Mouse (Mus musculus) intestine, embryonic 14.5 days (tissue): ENCODE measurements at regions not wholly inside any gene's neighbourhood (a gene's known extent, or its start where the extent isn't known, plus 50 kb on each side); places are given as distances from the start of the nearest gene placed in this dataset.

Experiments used
- ATAC-seq: fragments of 200-750 bp; cut with Nextera tagmentation; replicated peaks from 2 replicates; pipeline ENCODE4 v1.8.0; 2017; ENCODE audit warnings: low read depth, moderate number of reproducible peaks, moderate TSS enrichment, moderate library complexity; ENCODE audit not compliant: low FRiP score, low TSS enrichment
- DNase-seq: peaks from one replicate; pipeline ENCODE4 v3.0.0-alpha.2; 2018; ENCODE audit warnings: low spot score
- H3K27ac ChIP-seq: fragments of 300-500 bp; sonication (generic); 2 replicates; pipeline ENCODE4 v1.5.1; 2014; ENCODE audit warnings: low read depth, mild to moderate bottlenecking, control low read depth
- H3K27me3 ChIP-seq: fragments of 300-500 bp; sonication (generic); replicated peaks from 2 replicates; pipeline ENCODE4 v1.6.1; 2014; ENCODE audit warnings: low read length, control low read depth; ENCODE audit not compliant: control insufficient read depth, insufficient read depth
- H3K36me3 ChIP-seq: fragments of 300-500 bp; sonication (generic); 2 replicates; pipeline ENCODE4 v1.6.1; 2014; ENCODE audit warnings: low read length, control low read depth; ENCODE audit not compliant: control insufficient read depth, insufficient read depth
- H3K4me1 ChIP-seq: fragments of 300-500 bp; sonication (generic); replicated peaks from 2 replicates; pipeline ENCODE4 v1.6.1; 2014; ENCODE audit warnings: low read length, control low read depth, mixed read lengths; ENCODE audit not compliant: control insufficient read depth, insufficient read depth
- H3K4me2 ChIP-seq: fragments of 300-500 bp; sonication (generic); 2 replicates; pipeline ENCODE4 v1.6.1; 2014; ENCODE audit warnings: low read length
- H3K4me3 ChIP-seq: fragments of 300-500 bp; sonication (generic); 2 replicates; pipeline ENCODE4 v1.5.1; 2014; ENCODE audit warnings: low read depth, low read length, control low read depth, mixed read lengths
- H3K9ac ChIP-seq: fragments of 300-500 bp; sonication (generic); 2 replicates; pipeline ENCODE4 v1.6.1; 2014; ENCODE audit warnings: mild to moderate bottlenecking, low read length
- H3K9me3 ChIP-seq: fragments of 300-500 bp; sonication (generic); 2 replicates; pipeline ENCODE4 v1.6.1; 2016; ENCODE audit warnings: low read length, control low read depth; ENCODE audit not compliant: control insufficient read depth
- WGBS: fragments of 180-500 bp; shearing (Covaris S2); extraction: QIAGEN DNeasy Blood & Tissue Kit; methylation state at CpG from one replicate; pipeline ENCODE4 v1.1.7; 2014; 5-methylcytosine and 5-hydroxymethylcytosine counted together

DNA sequence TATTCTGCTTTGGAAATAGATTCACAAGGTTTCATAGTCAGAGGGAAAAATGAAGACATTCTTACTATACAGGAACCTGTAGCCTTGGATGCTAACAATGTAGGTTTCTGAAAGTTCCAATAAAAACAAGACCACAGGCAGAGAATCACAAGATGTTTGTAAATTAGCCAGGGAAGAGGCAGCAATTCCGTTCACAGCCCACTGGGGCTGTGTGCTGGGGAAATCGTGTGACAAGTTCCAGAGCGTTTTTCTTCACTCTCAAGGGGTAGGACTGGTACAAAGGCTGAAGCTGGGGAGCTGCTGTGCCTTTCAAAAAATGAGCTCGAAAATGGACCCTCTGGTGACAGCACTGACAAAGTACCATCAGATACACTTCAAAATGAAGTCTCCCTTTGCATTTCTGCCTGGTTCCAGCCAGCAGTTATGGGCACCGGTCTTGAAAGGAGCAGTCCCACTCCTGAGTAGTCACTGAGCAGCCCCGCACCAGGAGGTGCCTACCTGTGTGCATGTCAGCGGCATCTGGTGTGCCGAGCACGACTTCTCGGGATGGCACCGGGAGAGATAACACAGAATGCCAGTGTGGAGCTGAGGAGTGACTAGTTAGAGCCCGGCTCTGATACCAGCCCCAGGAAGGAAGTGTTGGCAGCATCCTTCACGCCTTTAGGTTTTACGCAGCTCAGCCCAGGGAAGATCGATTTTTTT is 77.0 kb upstream of the Mpp6 start:
- ATAC-seq (no peak), DNase-seq (no peak)
- Histone ChIP-seq H3K4me2 (no peak overlapping the region), H3K9ac (no peak overlapping the region), H3K36me3 (no peaks in the 10 kb centered on the region), H3K9me3 (no peaks in the 10 kb centered on the region), H3K27me3 (no peaks in the 10 kb centered on the region), H3K27ac (no peak overlapping the region), H3K4me3 (no peak overlapping the region), H3K4me1 (no peaks in the 10 kb centered on the region)
- WGBS = 54% methylated on average over 15 of the region's 15 CpGs

DNA sequence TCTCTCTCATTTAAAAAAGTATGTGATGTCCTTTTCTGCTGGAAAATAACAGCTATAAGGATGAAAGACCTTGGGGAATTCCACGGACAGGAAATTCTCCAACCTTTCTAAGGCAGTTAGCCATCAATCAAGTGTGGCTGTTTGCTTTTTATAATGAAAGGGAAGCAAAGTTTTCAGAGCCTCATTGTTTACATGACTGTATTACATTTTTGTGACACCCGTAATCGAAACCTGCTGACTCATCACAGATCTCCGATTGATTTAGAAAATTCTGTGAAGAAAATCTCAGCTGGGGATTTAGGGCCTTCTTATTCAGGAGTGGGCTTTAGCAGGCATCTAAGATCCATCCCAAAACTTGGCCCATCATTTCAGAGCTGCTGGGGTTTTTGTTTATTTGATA is 72.4 kb upstream of the Mpp6 start:
- no peak overlapping the region for H3K9ac ChIP-seq
- H3K4me2 ChIP-seq = peak overlapping the region; percentile 8; the same call in 1 of the 2 replicates
- no peak overlapping the region for H3K4me3 ChIP-seq
- no peaks in the 10 kb centered on the region for H3K4me1 ChIP-seq
- no peaks in the 10 kb centered on the region for H3K9me3 ChIP-seq
- H3K27ac ChIP-seq = no peak overlapping the region
- DNase-seq = no peak
- H3K36me3 ChIP-seq = no peaks in the 10 kb centered on the region
- 35% methylated on average over 4 of the region's 4 CpGs for WGBS
- no peak for ATAC-seq
- H3K27me3 ChIP-seq = no peaks in the 10 kb centered on the region

DNA sequence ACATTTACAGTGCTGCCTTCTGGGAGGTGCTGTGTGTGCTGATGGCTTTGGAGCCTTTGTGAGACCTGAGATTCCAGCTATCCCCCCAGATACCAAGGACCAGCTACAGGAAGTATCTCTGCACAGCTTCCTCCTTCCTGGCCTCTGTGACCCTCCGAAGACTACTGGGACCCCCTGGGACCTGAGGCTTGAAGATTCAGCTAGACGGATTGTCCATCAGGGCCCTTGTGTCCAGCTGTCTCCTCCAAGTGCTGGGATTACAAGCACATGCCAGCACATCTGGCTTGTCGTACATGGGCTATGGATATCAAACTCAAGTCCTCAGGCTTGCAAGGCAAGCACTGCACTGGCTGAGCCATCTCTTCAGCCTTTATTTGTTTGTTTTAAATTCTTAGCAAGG is 71.7 kb upstream of the Mpp6 start:
- DNase-seq (no peak), ATAC-seq (no peak)
- H3K9ac ChIP-seq = no peak overlapping the region
- no peaks in the 10 kb centered on the region for H3K9me3 ChIP-seq
- no peak overlapping the region for H3K27ac ChIP-seq
- H3K36me3 ChIP-seq = no peaks in the 10 kb centered on the region
- no peak overlapping the region for H3K4me2 ChIP-seq
- H3K4me1 ChIP-seq = no peaks in the 10 kb centered on the region
- no peaks in the 10 kb centered on the region for H3K27me3 ChIP-seq
- 55% methylated on average over 3 of the region's 3 CpGs for whole genome bisulfite sequencing
- no peak overlapping the region for H3K4me3 ChIP-seq

DNA sequence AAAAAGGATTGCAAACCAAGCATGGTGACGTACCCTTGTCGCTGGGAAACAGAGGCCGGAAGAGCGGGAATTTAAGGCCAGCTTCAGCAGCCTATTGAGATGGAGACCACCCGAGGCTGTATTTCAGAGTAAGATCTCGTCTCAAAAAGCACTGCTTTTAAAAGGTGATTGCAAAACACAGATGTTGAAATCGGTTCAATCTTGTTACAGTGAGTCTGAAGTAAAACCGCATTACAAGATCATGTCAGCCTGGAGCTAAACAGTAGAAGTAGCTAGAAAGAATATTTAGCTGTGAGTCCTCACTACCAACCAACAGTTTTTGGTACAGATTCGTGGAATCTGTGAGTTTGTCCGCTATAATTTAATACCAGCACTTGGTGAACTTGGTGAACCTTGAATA is 69.0 kb upstream of the Mpp6 start:
- Histone ChIP-seq H3K9ac (no peak overlapping the region), H3K36me3 (no peaks in the 10 kb centered on the region), H3K9me3 (no peaks in the 10 kb centered on the region), H3K4me1 (no peaks in the 10 kb centered on the region), H3K27ac (no peak overlapping the region), H3K4me2 (no peak overlapping the region), H3K27me3 (no peaks in the 10 kb centered on the region), H3K4me3 (no peak overlapping the region)
- DNase-seq (no peak), ATAC-seq (no peak)
- 85% methylated on average over 10 of the region's 10 CpGs for WGBS

DNA sequence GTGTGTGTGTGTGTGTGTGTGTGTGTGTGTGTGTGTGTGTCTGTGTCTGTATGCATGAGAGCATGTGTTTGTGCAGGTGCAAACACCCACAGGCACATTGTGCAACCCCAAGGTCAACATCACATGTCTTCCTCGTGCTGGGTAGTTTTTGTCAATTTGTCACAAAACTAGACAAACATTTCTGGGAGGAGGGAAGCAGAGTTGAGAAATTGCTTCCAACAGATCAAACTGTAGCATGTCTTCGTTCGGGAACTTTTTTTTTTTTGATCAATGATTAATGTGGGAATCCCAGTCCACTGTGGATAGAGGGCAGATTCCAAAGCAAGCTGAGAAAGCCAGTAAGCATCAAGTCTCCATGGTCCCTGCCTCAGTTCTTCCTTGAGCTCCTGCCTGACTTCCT is 67.9 kb upstream of the Mpp6 start:
- H3K27me3 ChIP-seq = no peaks in the 10 kb centered on the region
- ATAC-seq = no peak
- H3K27ac ChIP-seq = no peak overlapping the region
- no peak overlapping the region for H3K4me2 ChIP-seq
- 36% methylated on average over 3 of the region's 3 CpGs for WGBS
- H3K36me3 ChIP-seq = no peaks in the 10 kb centered on the region
- no peak overlapping the region for H3K9ac ChIP-seq
- DNase-seq = no peak
- H3K9me3 ChIP-seq = no peaks in the 10 kb centered on the region
- no peaks in the 10 kb centered on the region for H3K4me1 ChIP-seq
- H3K4me3 ChIP-seq = no peak overlapping the region

DNA sequence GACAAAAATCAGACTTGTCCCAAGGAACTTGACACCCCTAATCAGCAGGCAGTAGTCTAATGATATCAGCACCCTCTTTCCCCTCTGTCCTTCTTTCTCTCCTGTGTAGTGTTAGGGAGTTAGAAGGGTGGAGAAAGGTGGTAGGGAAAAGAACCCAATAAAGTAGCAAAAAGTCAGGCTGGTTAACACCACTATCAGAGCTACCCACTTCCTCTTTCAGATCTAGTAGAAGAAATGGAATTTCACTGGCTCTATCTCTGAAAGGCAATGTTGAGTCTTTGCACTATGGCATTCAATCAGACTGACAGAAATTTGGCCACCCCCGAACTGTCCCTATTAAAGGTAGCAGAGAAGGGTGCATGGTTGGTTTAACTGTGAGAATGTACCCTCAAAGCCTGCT is 65.9 kb upstream of the Mpp6 start:
- Histone ChIP-seq H3K4me2 (no peak overlapping the region), H3K4me3 (no peak overlapping the region), H3K36me3 (no peaks in the 10 kb centered on the region), H3K27ac (no peak overlapping the region), H3K9me3 (no peaks in the 10 kb centered on the region), H3K9ac (no peak overlapping the region), H3K27me3 (no peaks in the 10 kb centered on the region), H3K4me1 (no peaks in the 10 kb centered on the region)
- no peak for DNase-seq
- no peak for ATAC-seq
- WGBS = 85% methylated on average over 1 of the region's 1 CpGs

DNA sequence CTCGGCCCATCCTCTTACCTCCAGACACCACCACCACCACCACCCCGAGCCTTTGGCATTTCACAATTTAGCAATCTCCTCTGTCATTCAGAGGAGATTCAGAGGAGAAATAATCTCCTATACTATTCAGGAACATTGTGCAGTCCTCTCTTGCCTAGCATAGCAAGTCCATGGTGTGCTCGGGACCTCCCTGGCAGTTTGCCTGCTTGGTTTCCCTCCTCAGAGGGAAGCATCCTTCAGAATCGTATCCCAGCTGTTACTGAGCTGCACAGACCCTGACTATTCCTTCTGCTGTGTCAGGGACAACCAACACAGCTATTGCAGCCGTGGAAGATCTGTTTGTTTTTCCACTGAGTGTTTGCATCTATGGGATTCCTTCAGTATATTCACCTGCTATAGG is 63.3 kb upstream of the Mpp6 start:
- Histone ChIP-seq H3K27ac (no peak overlapping the region), H3K4me1 (no peaks in the 10 kb centered on the region), H3K27me3 (no peaks in the 10 kb centered on the region), H3K9ac (no peak overlapping the region), H3K36me3 (no peaks in the 10 kb centered on the region), H3K9me3 (no peaks in the 10 kb centered on the region), H3K4me2 (no peak overlapping the region), H3K4me3 (no peak overlapping the region)
- WGBS = 55% methylated on average over 5 of the region's 5 CpGs
- no peak for DNase-seq
- no peak for ATAC-seq

DNA sequence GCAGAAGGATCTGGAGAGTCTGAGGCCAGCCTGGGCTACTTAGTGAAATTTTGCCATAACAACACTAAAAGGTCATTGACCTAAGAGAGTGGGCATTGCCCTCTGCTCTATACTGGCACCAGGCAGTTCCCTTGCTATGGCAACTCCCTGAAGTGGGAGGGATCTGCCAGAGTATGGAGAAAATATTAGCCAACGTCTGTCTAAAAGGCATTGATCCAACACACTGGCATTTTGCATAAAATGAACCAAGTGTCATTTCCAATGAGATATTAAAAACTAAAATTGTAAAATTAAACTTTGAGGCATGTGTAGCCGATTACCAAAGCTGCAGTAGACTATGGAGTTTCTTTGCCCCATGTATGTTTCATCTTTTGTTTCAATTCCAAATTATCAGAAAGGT is 57.6 kb upstream of the Mpp6 start:
- no peak overlapping the region for H3K4me2 ChIP-seq
- DNase-seq (no peak), ATAC-seq (no peak)
- H3K27me3 ChIP-seq = no peaks in the 10 kb centered on the region
- no peak overlapping the region for H3K27ac ChIP-seq
- H3K9me3 ChIP-seq = no peaks in the 10 kb centered on the region
- WGBS = 82% methylated on average over 2 of the region's 2 CpGs
- no peak overlapping the region for H3K4me3 ChIP-seq
- no peak overlapping the region for H3K9ac ChIP-seq
- no peaks in the 10 kb centered on the region for H3K36me3 ChIP-seq
- no peaks in the 10 kb centered on the region for H3K4me1 ChIP-seq

DNA sequence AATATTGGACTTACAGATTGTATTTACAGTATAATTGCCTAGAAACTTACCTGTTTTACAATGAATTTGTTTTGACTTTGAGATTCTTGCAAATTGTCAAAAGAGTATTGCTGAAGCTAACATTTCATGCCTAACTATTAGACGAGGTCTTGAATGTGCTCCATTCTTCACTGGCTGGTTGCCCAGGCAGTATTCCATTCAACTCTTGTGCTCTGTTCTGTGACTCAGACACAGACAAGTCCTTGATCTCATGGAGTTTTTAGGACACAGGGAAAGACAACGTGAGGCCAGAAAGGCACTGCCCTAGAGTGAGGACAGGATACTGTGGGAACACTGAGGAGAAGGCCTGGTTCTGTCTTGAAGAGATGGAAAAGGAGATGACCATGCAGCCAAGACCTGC is 57.0 kb upstream of the Mpp6 start:
- DNase-seq (no peak), ATAC-seq (no peak)
- Histone ChIP-seq H3K9ac (no peak overlapping the region), H3K4me3 (no peak overlapping the region), H3K9me3 (no peaks in the 10 kb centered on the region), H3K36me3 (no peaks in the 10 kb centered on the region), H3K27ac (no peak overlapping the region), H3K4me2 (no peak overlapping the region), H3K4me1 (no peaks in the 10 kb centered on the region), H3K27me3 (no peaks in the 10 kb centered on the region)
- WGBS = 62% methylated on average over 2 of the region's 2 CpGs
